Mouse (Mus musculus) forebrain, embryonic 14.5 days (tissue): Measurements from ENCODE around the gene Ankfn1. TPM values are rescaled to one million over a fixed set of nuclear protein-coding genes. Genes with fewer than 3 reads are reported as not detected.
A peak's percentile ranks its signal among the peaks of the same experiment; 100 is the strongest.

Experiments
- ATAC-seq: fragments of 200-750 bp; cut with Nextera tagmentation; 2 replicates; pipeline ENCODE4 v1.8.0; 2017; ENCODE audit warnings: mild to moderate bottlenecking, moderate library complexity
- DNase-seq: peaks from one replicate; pipeline ENCODE4 v3.0.0-alpha.2; 2015; ENCODE audit warnings: low spot score
- H3K27ac ChIP-seq: fragments of 300-500 bp; sonication (generic); 2 replicates; pipeline ENCODE4 v1.5.1; 2014; ENCODE audit warnings: low read depth, mild to moderate bottlenecking, control low read depth, low read length, moderate library complexity
- H3K27me3 ChIP-seq: fragments of 300-500 bp; sonication (generic); replicated peaks from 2 replicates; pipeline ENCODE4 v1.6.1; 2014; ENCODE audit warnings: low read length, control low read depth, mixed read lengths; ENCODE audit not compliant: control insufficient read depth, insufficient read depth
- H3K36me3 ChIP-seq: fragments of 300-500 bp; sonication (generic); 2 replicates; pipeline ENCODE4 v1.6.1; 2014; ENCODE audit warnings: low read length, control low read depth; ENCODE audit not compliant: control insufficient read depth, insufficient read depth
- H3K4me1 ChIP-seq: fragments of 300-500 bp; sonication (generic); 2 replicates; pipeline ENCODE4 v1.6.1; 2014; ENCODE audit warnings: antibody characterized with exemption, low read length, control low read depth; ENCODE audit not compliant: control insufficient read depth, insufficient read depth
- H3K4me2 ChIP-seq: fragments of 300-500 bp; sonication (generic); 2 replicates; pipeline ENCODE4 v1.6.1; 2014; ENCODE audit warnings: mild to moderate bottlenecking, control low read depth, low read length
- H3K4me3 ChIP-seq: fragments of 300-500 bp; sonication (generic); 2 replicates; pipeline ENCODE4 v1.5.1; 2014; ENCODE audit warnings: low read depth, low read length, control low read depth
- H3K9ac ChIP-seq: fragments of 300-500 bp; sonication (generic); 2 replicates; pipeline ENCODE4 v1.6.1; 2014; ENCODE audit warnings: mild to moderate bottlenecking, low read length, control low read depth, moderate library complexity
- H3K9me3 ChIP-seq: fragments of 300-500 bp; sonication (generic); replicated peaks from 2 replicates; pipeline ENCODE4 v1.6.1; 2016; ENCODE audit warnings: low read length, control low read depth, mixed read lengths; ENCODE audit not compliant: control insufficient read depth
- WGBS: fragments of 180-500 bp; shearing (Covaris S2); extraction: QIAGEN DNeasy Blood & Tissue Kit; methylation state at CpG from one replicate; pipeline ENCODE4 v1.1.7; 2014; 5-methylcytosine and 5-hydroxymethylcytosine counted together
- polyA plus RNA-seq: library from polyadenylated mRNA; unstranded; fragments of >200 nt; fragmentation: Nextera tagmentation; extraction: Ambion mirVana; gene quantifications from 2 replicates; pipeline ENCODE4 v1.2.1, GENCODE M21; 2014

Gene Ankfn1
- polyA plus RNA-seq, 1 experiment from 2014 or later: 2.4 TPM

- H3K9ac ChIP-seq: no peak overlapping the region
- no peak overlapping the region for H3K4me2 ChIP-seq
- H3K9me3 ChIP-seq: no peaks in the 10 kb centered on the region
- 82% methylated on average over 3 of the region's 3 CpGs for WGBS
- H3K27me3 ChIP-seq: 0 out of 2 replicates have a peak, but pooled peaks cover 2% of the 10 kb centered on the region
- no peaks in the 10 kb centered on the region; the same call in 1 of the 2 replicates for H3K4me1 ChIP-seq
- DNase-seq: no peak
- no peak for ATAC-seq
- H3K27ac ChIP-seq: no peak overlapping the region
- H3K4me3 ChIP-seq: no peak overlapping the region
- no peaks in the 10 kb centered on the region for H3K36me3 ChIP-seq
These were observed 2.5 kb downstream of the Ankfn1 start for GRCm38 (mm10) chr11:89774913-89775312.

- ATAC-seq: no peak
- 59% methylated on average over 2 of the region's 2 CpGs for WGBS
- H3K36me3 ChIP-seq: no peaks in the 10 kb centered on the region
- no peak overlapping the region for H3K27ac ChIP-seq
- DNase-seq: peak; percentile 32
- H3K27me3 ChIP-seq: peaks cover 10% of the 10 kb centered on the region
- H3K9me3 ChIP-seq: no peaks in the 10 kb centered on the region
- no peak overlapping the region for H3K4me3 ChIP-seq
- H3K9ac ChIP-seq: no peak overlapping the region
- no peak overlapping the region for H3K4me2 ChIP-seq
- no peaks in the 10 kb centered on the region; the same call in 1 of the 2 replicates for H3K4me1 ChIP-seq
These were observed 4.5 kb downstream of the Ankfn1 start for GRCm38 (mm10) chr11:89772941-89773340.

- ATAC-seq: peak; percentile 81
- DNase-seq: peak; percentile 77
- no peak overlapping the region for H3K9ac ChIP-seq
- H3K4me3 ChIP-seq: no peak overlapping the region
- no peak overlapping the region for H3K4me2 ChIP-seq
- no peaks in the 10 kb centered on the region for H3K9me3 ChIP-seq
- peaks cover 3% of the 10 kb centered on the region; the same call in 1 of the 2 replicates for H3K4me1 ChIP-seq
- no peak overlapping the region; the same call in 1 of the 2 replicates for H3K27ac ChIP-seq
- whole genome bisulfite sequencing: 3% methylated on average over 2 of the region's 2 CpGs
- no peaks in the 10 kb centered on the region for H3K36me3 ChIP-seq
- peaks cover 15% of the 10 kb centered on the region for H3K27me3 ChIP-seq
These were observed 11.7 kb downstream of the Ankfn1 start for GRCm38 (mm10) chr11:89765770-89766148.

- Histone ChIP-seq H3K27ac (no peak overlapping the region; the same call in 1 of the 2 replicates), H3K4me1 (peaks cover 3% of the 10 kb centered on the region; the same call in 1 of the 2 replicates), H3K27me3 (peaks cover 15% of the 10 kb centered on the region), H3K4me3 (no peak overlapping the region), H3K9me3 (no peaks in the 10 kb centered on the region), H3K36me3 (no peaks in the 10 kb centered on the region), H3K9ac (no peak overlapping the region), H3K4me2 (no peak overlapping the region)
- WGBS: 4% methylated on average over 2 of the region's 2 CpGs
- ATAC-seq (peak; percentile 86), DNase-seq (peak; percentile 70)
These were observed 12.3 kb downstream of the Ankfn1 start for GRCm38 (mm10) chr11:89765014-89765769.

GRCm38 (mm10) chr11:89733973-89734693, 43.3 kb downstream of the Ankfn1 start:
- H3K4me2 ChIP-seq: no peak overlapping the region
- 92% methylated on average over 10 of the region's 10 CpGs for WGBS
- no peak overlapping the region for H3K4me3 ChIP-seq
- ATAC-seq (no peak), DNase-seq (no peak)
- no peaks in the 10 kb centered on the region for H3K36me3 ChIP-seq
- H3K27me3 ChIP-seq: no peaks in the 10 kb centered on the region
- H3K9me3 ChIP-seq: no peaks in the 10 kb centered on the region
- H3K4me1 ChIP-seq: no peaks in the 10 kb centered on the region
- H3K27ac ChIP-seq: no peak overlapping the region
- no peak overlapping the region for H3K9ac ChIP-seq

- Histone ChIP-seq H3K4me3 (no peak overlapping the region), H3K27ac (no peak overlapping the region), H3K9me3 (no peaks in the 10 kb centered on the region), H3K4me1 (no peaks in the 10 kb centered on the region), H3K9ac (no peak overlapping the region), H3K4me2 (no peak overlapping the region), H3K27me3 (no peaks in the 10 kb centered on the region), H3K36me3 (no peaks in the 10 kb centered on the region)
- 89% methylated on average over 7 of the region's 7 CpGs for WGBS
- DNase-seq: no peak
- ATAC-seq: no peak
These were observed 43.9 kb downstream of the Ankfn1 start for GRCm38 (mm10) chr11:89733526-89733925.

GRCm38 (mm10) chr11:89720847-89721246, 56.6 kb downstream of the Ankfn1 start:
- Histone ChIP-seq H3K4me3 (no peak overlapping the region), H3K36me3 (no peaks in the 10 kb centered on the region), H3K27ac (no peak overlapping the region), H3K9ac (no peak overlapping the region), H3K4me1 (peaks cover 5% of the 10 kb centered on the region), H3K4me2 (no peak overlapping the region), H3K27me3 (no peaks in the 10 kb centered on the region), H3K9me3 (no peaks in the 10 kb centered on the region)
- ATAC-seq: peak; percentile 54; the same call in 1 of the 2 replicates
- 13% methylated on average over 5 of the region's 5 CpGs for WGBS
- peak; percentile 81 for DNase-seq

GRCm38 (mm10) chr11:89718491-89718982, 58.9 kb downstream of the Ankfn1 start:
- Histone ChIP-seq H3K4me1 (peaks cover 5% of the 10 kb centered on the region), H3K4me3 (no peak overlapping the region), H3K9me3 (no peaks in the 10 kb centered on the region), H3K9ac (no peak overlapping the region), H3K4me2 (no peak overlapping the region), H3K27ac (no peak overlapping the region), H3K27me3 (no peaks in the 10 kb centered on the region), H3K36me3 (no peaks in the 10 kb centered on the region)
- 13% methylated on average over 14 of the region's 14 CpGs for WGBS
- 0 out of 2 replicates have a peak, but pooled peaks have one; percentile 29 for ATAC-seq
- peak; percentile 55 for DNase-seq
